Mouse (Mus musculus) forebrain, embryonic 11.5 days (tissue): ENCODE measurements around the gene Msrb1. TPM values are rescaled to one million over a fixed set of nuclear protein-coding genes. Genes with fewer than 3 reads are reported as not detected.

ENCODE experiments used
- ATAC-seq: fragments of 200-750 bp; cut with Nextera tagmentation; replicated peaks from 2 replicates; pipeline ENCODE4 v1.8.0; 2017; ENCODE audit warnings: moderate TSS enrichment; ENCODE audit not compliant: low FRiP score
- DNase-seq: peaks from one replicate; pipeline ENCODE4 v3.0.0-alpha.2; 2017; ENCODE audit warnings: low spot score
- H3K27ac ChIP-seq: fragments of 300-500 bp; sonication (generic); 2 replicates; pipeline ENCODE4 v1.5.1; 2014; ENCODE audit warnings: low read depth, low read length
- H3K27me3 ChIP-seq: fragments of 300-500 bp; sonication (generic); 2 replicates; pipeline ENCODE4 v1.6.1; 2014; ENCODE audit warnings: mild to moderate bottlenecking, low read length, mixed read lengths; ENCODE audit not compliant: control insufficient read depth, insufficient read depth
- H3K36me3 ChIP-seq: fragments of 300-500 bp; sonication (generic); 2 replicates; pipeline ENCODE4 v1.6.1; 2014; ENCODE audit warnings: mild to moderate bottlenecking, low read length, moderate library complexity, mixed read lengths; ENCODE audit not compliant: control insufficient read depth, insufficient read depth
- H3K4me1 ChIP-seq: fragments of 300-500 bp; sonication (generic); replicated peaks from 2 replicates; pipeline ENCODE4 v1.6.1; 2014; ENCODE audit warnings: low read length, mixed read lengths; ENCODE audit not compliant: control insufficient read depth, insufficient read depth
- H3K4me2 ChIP-seq: fragments of 300-500 bp; sonication (generic); 2 replicates; pipeline ENCODE4 v1.6.1; 2014; ENCODE audit warnings: low read depth, mild to moderate bottlenecking, low read length, moderate library complexity, mixed read lengths; ENCODE audit not compliant: severe bottlenecking
- H3K4me3 ChIP-seq: fragments of 300-500 bp; sonication (generic); 2 replicates; pipeline ENCODE4 v1.5.1; 2014; ENCODE audit warnings: low read depth, low read length
- H3K9ac ChIP-seq: fragments of 300-500 bp; sonication (generic); 2 replicates; pipeline ENCODE4 v1.6.1; 2014; ENCODE audit warnings: low read length
- H3K9me3 ChIP-seq: fragments of 300-500 bp; sonication (generic); 2 replicates; pipeline ENCODE4 v1.6.1; 2016; ENCODE audit warnings: low read length, mixed read lengths; ENCODE audit not compliant: control insufficient read depth
- WGBS: fragments of 180-500 bp; shearing (Covaris S2); extraction: QIAGEN DNeasy Blood & Tissue Kit; methylation state at CpG from one replicate; pipeline ENCODE4 v1.1.7; 2014; 5-methylcytosine and 5-hydroxymethylcytosine counted together
- polyA plus RNA-seq: library from polyadenylated mRNA; unstranded; fragments of >200 nt; fragmentation: Nextera tagmentation; extraction: Ambion mirVana; gene quantifications from 2 replicates; pipeline ENCODE4 v1.2.1, GENCODE M21; 2014

Msrb1 gene
- polyA plus RNA-seq, 1 experiment from 2014 or later, result 21.3 TPM

DNA sequence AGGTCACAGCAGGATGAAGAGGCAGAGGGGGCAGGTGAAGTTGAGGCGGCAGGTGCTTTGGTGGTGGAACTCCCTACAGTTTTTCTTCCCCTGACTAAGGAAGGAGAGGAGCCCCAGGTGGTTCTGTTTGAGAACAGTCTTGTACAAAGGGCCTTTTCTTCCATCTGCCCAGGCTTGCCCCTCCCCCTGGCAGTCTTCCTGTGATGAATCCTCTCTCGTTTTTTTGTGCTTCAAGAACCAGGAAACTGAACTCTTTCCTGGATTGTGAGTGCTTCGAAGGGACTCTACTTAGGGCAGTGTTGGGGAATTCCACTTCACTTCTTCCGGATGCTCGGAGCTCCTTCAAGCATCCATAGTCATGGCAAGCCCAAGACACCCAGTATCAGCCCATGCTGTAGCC is 38.5 kb upstream of the Msrb1 start:
- ATAC-seq, result no peak
- H3K4me3 ChIP-seq, result no peak overlapping the region
- H3K4me1 ChIP-seq, result peaks cover 10% of the 10 kb centered on the region

GRCm38 (mm10) chr17:24698715-24699114 is 37.7 kb upstream of the Msrb1 start:
- H3K9me3 ChIP-seq, result no peaks in the 10 kb centered on the region
- peaks cover 10% of the 10 kb centered on the region for H3K4me1 ChIP-seq
- H3K36me3 ChIP-seq, result peaks cover 9% of the 10 kb centered on the region; the same call in 1 of the 2 replicates
- ATAC-seq (no peak), DNase-seq (peak; percentile 42)
- no peak overlapping the region for H3K4me3 ChIP-seq
- H3K27me3 ChIP-seq, result no peaks in the 10 kb centered on the region
- H3K4me2 ChIP-seq, result no peak overlapping the region
- WGBS, result 71% methylated on average over 9 of the region's 9 CpGs
- no peak overlapping the region for H3K27ac ChIP-seq
- H3K9ac ChIP-seq, result no peak overlapping the region

More for the DNA sequence above, 38.5 kb upstream of the Msrb1 start:
- Histone ChIP-seq H3K36me3 (peaks cover 9% of the 10 kb centered on the region; the same call in 1 of the 2 replicates), H3K27ac (no peak overlapping the region), H3K9ac (no peak overlapping the region), H3K27me3 (no peaks in the 10 kb centered on the region), H3K4me2 (no peak overlapping the region), H3K9me3 (no peaks in the 10 kb centered on the region)
- peak; percentile 41 for DNase-seq
- 15% methylated on average over 5 of the region's 5 CpGs for WGBS

- DNase-seq (no peak), ATAC-seq (no peak)
- H3K4me3 ChIP-seq, result no peak overlapping the region
- H3K27me3 ChIP-seq, result no peaks in the 10 kb centered on the region
- no peak overlapping the region for H3K27ac ChIP-seq
- no peak overlapping the region for H3K4me2 ChIP-seq
- 78% methylated on average over 2 of the region's 2 CpGs for WGBS
- H3K36me3 ChIP-seq, result peaks cover 9% of the 10 kb centered on the region; the same call in 1 of the 2 replicates
- peaks cover 10% of the 10 kb centered on the region for H3K4me1 ChIP-seq
- H3K9ac ChIP-seq, result no peak overlapping the region
- no peaks in the 10 kb centered on the region for H3K9me3 ChIP-seq
Measured at GRCm38 (mm10) chr17:24699473-24699872, 37.0 kb upstream of the Msrb1 start.

DNA sequence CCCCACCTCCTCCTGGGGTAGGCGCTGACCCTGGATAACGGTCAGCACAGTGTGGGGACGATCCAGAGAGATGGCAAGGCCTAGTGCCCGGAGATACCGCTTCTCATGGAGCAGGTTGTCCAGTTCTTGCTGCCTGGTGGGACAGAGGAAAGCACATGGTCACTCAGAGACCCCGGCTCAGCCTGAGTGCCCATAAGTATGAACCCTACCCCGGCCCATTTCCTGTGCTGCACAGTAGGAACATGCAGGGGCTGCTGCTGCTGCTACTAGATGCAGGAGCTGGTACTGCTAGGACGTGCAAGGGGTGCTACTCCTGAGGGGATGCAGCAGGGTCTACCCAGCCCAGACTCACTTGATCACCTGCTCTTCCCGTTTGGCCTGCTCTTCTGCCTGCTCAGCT is 35.2 kb upstream of the Msrb1 start:
- Histone ChIP-seq H3K4me3 (no peak overlapping the region), H3K27ac (no peak overlapping the region), H3K36me3 (peaks cover 9% of the 10 kb centered on the region; the same call in 1 of the 2 replicates), H3K9ac (no peak overlapping the region), H3K9me3 (no peaks in the 10 kb centered on the region), H3K27me3 (no peaks in the 10 kb centered on the region), H3K4me1 (peaks cover 6% of the 10 kb centered on the region), H3K4me2 (no peak overlapping the region)
- no peak for ATAC-seq
- DNase-seq, result no peak
- WGBS, result 92% methylated on average over 9 of the region's 9 CpGs

DNA sequence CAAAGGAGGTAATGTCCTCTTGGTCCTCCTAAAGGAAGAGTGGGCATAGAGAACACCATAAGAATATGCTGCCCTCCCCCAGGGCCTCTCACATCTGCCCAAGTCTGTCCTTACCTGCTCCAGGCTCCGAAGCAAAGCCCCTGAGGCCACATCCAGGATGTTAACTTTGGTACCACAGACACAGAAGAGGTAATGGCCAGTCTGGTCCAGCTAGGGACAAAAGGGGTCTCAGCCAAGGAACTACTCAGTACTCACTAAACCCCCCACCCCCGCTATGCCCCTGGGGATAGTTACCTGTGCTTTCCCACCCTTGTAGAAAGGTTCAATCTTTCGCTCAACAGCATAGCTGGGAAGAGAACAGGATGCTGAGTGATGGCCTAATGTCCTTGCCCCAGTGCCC is 30.6 kb upstream of the Msrb1 start:
- Histone ChIP-seq H3K4me3 (no peak overlapping the region), H3K9ac (no peak overlapping the region), H3K4me2 (no peak overlapping the region), H3K9me3 (no peaks in the 10 kb centered on the region), H3K27me3 (no peaks in the 10 kb centered on the region), H3K27ac (no peak overlapping the region), H3K4me1 (no peaks in the 10 kb centered on the region), H3K36me3 (peaks cover 2% of the 10 kb centered on the region; the same call in 1 of the 2 replicates)
- 97% methylated on average over 3 of the region's 3 CpGs for WGBS
- ATAC-seq (no peak), DNase-seq (no peak)

DNA sequence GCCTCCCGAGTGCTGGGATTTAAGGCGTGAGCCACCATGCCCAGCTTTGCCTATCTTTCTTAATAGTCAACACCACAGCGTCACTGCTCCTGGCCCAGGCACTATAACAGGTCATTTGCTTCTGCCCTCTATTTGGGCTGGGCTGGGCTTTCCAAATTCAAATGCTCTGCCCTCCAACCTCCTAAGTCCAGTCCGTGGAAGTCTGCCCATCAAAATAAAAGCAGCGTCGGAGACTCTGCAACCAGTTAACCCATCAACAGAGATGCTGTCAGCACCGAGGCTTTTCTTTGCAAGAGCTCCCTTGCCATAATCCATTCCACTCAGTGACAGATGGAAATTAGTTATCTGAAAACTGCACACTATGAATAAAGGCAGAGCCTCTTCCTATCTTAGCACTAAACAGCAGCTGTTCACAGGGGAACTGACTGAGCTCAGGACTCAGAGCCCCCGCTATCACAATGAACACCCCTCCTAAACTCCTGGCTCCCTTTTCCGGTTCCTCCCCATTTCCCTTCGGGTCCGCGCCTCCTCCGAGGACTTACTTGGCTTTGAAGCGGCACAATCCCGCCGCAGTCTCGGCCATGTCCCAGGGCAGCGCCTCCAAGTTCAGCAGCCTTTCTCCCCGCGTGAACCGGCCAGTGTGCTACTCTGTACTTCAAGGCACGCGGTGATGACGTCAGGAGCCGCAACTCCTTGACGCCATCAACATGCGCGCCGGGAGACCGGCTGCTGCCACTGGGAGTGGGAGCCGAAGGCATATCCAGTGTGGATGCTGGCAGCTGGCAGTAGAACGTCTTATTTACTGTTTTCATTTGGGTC is 29.3 kb upstream of the Msrb1 start, which contains the start of gene Tbl3:
Gene Tbl3 (minus strand): TSS at position 679 of the 819 bp plus-strand sequence.
- Histone ChIP-seq H3K4me2 (peak within 1 kb of the TSS; percentile 71), H3K4me1 (no peaks in the 10 kb centered on the region), H3K9ac (peak within 1 kb of the TSS; percentile 50), H3K9me3 (no peaks in the 10 kb centered on the region), H3K36me3 (no peaks in the 10 kb centered on the region; the same call in 1 of the 2 replicates), H3K27me3 (no peaks in the 10 kb centered on the region), H3K27ac (0 out of 2 replicates have a peak within 1 kb of the TSS, but pooled peaks have one; percentile 0), H3K4me3 (peak within 1 kb of the TSS; percentile 45)
- peak; percentile 96 for DNase-seq
- 5% methylated on average over 32 of the region's 32 CpGs for whole genome bisulfite sequencing
- ATAC-seq, result peak; percentile 87

DNA sequence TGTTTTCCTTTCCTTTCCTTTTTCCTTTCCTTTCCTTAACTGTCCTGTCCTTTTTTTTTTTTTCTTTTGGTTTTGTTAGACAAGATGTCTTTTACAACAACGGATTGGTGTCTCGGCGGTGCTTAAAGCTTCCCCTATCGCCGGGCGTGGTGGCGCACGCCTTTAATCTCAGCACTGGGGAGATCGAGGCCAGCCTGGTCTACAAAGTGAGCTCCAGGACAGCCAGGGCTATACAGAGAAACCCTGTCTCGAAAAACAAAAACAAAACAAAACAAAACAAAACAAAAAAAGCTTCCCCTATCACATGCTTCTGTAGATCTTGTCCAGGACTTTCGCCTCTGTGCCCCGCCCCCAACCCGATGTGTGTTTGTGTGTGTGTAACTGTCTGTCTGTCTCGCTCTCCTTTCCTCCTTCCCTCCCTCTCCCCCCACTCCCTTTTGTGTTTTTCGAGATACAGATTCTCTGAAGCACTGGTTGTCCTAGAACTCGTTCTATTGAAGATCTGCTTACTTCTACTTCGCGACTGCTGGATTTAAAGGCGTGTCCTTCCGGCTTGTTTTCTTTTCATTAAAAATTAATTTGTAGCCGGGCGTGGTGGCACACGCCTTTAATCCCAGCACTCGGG is 28.5 kb upstream of the Msrb1 start:
- WGBS, result 6% methylated on average over 24 of the region's 24 CpGs
- no peaks in the 10 kb centered on the region for H3K4me1 ChIP-seq
- H3K36me3 ChIP-seq, result no peaks in the 10 kb centered on the region; the same call in 1 of the 2 replicates
- H3K27me3 ChIP-seq, result no peaks in the 10 kb centered on the region
- no peak overlapping the region for H3K27ac ChIP-seq
- ATAC-seq (peak; percentile 64), DNase-seq (no peak)
- H3K9me3 ChIP-seq, result no peaks in the 10 kb centered on the region
- H3K4me3 ChIP-seq, result peak overlapping the region; percentile 45
- H3K4me2 ChIP-seq, result peak overlapping the region; percentile 71
- peak overlapping the region; percentile 50 for H3K9ac ChIP-seq

GRCm38 (mm10) chr17:24708646-24709045 is 27.8 kb upstream of the Msrb1 start:
- Histone ChIP-seq H3K27ac (no peak overlapping the region), H3K36me3 (no peaks in the 10 kb centered on the region; the same call in 1 of the 2 replicates), H3K4me3 (no peak overlapping the region), H3K4me2 (no peak overlapping the region), H3K4me1 (no peaks in the 10 kb centered on the region), H3K9me3 (no peaks in the 10 kb centered on the region), H3K9ac (no peak overlapping the region), H3K27me3 (no peaks in the 10 kb centered on the region)
- ATAC-seq, result no peak
- DNase-seq, result no peak
- 35% methylated on average over 2 of the region's 2 CpGs for WGBS
